Mouse (Mus musculus) heart, adult 2 months (tissue): Measurements from ENCODE around the gene Slc22a15.

Experiments
- CTCF ChIP-seq: fragments of 200-600 bp; IDR thresholded peaks from 2 replicates; pipeline ENCODE4 v1.8.1; 2022; ENCODE audit warnings: antibody characterized with exemption, mild to moderate bottlenecking, moderate library complexity
- EP300 ChIP-seq: fragments of 200-500 bp; IDR thresholded peaks from 2 replicates; pipeline ENCODE4 v1.6.1; 2011; ENCODE audit warnings: low read depth, low read length, control low read depth; ENCODE audit not compliant: insufficient read depth

GRCm38 (mm10) chr3:101939152-101939551, 14.9 kb upstream of the Slc22a15 start:
- TF ChIP-seq CTCF (no peak), EP300 (no peak)
